Mouse (Mus musculus): ENCODE results near the gene Ptpn12. TPM values are rescaled to one million over a fixed set of nuclear protein-coding genes. Genes with fewer than 3 reads are reported as not detected.
"Not testable (repeated sequence)": the region's sequence is repeated elsewhere in the genome, so short reads cannot be mapped to it uniquely, and the experiment has no call there.

Ptpn12 gene
- polyA plus RNA-seq, 1 experiment from 2014 or later: 17.1 TPM

DNA sequence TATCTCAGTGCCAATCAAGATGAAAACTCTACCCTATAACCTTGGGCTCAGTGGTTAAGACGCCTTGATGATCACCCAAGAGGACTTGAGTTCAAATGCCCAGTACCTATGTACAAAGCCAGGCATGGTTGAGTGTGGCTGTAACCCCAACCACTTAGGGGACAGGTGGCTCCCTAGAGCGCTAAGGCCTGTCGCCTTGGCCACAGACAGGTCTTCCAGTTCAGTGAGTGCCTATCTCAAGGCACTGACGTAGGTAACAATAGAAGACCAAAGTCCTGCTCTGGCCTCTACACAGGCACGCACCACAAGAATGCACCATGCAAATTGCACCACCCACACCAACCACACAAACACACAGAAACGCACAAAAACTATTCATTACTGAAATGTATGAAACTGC is 108.8 kb downstream of the Ptpn12 start:
- H3K4me2 ChIP-seq: peak overlapping the region; percentile 18; the same call in 1 of the 2 replicates
- 68% methylated on average over 6 of the region's 6 CpGs for WGBS (ENCODE audit: insufficient replicate concordance)
- peaks cover 76% of the 10 kb centered on the region for H3K4me1 ChIP-seq
- no peaks in the 10 kb centered on the region for H3K9me3 ChIP-seq (replicated peaks)
- H3K9ac ChIP-seq: no peak overlapping the region
- no peaks in the 10 kb centered on the region for H3K27me3 ChIP-seq (replicated peaks)
- H3K36me3 ChIP-seq: no peaks in the 10 kb centered on the region
- ATAC-seq: no peak
- H3K27ac ChIP-seq: peak overlapping the region; percentile 51; the same call in 1 of the 2 replicates
- no peak overlapping the region for H3K4me3 ChIP-seq

GRCm38 (mm10) chr5:20944961-20945748 is 110.6 kb downstream of the Ptpn12 start:
- Histone ChIP-seq H3K9ac (peak overlapping the region; percentile 74), H3K4me3 (peak overlapping the region; percentile 46), H3K4me1 (peaks cover 94% of the 10 kb centered on the region), H3K27ac (peak overlapping the region; percentile 88), H3K4me2 (peak overlapping the region; percentile 76), H3K27me3 (replicated peaks) (no peaks in the 10 kb centered on the region), H3K9me3 (replicated peaks) (no peaks in the 10 kb centered on the region), H3K36me3 (peaks cover 1% of the 10 kb centered on the region; the same call in 1 of the 2 replicates)
- 19% methylated on average over 13 of the region's 13 CpGs for WGBS (ENCODE audit: insufficient replicate concordance)
- peak; percentile 28; the same call in 1 of the 2 replicates for ATAC-seq

DNA sequence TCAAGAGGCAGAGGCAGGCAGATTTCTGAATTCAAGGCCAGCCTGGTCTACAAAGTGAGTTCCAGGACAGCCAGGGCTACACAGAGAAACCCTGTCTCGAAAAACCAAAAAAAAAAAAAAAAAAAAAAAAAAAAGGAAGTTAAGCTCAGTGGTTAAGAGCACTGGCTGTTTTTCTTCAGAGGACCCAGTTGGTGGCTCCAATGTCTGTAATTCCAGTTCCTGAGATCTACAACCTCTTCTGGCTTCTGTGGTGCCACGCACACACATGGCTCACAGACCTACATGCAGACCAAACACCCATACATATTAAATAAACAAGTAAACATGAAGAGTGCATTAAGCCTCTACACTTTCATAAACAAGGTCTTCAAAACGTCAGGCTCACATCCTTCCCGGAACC is 111.9 kb downstream of the Ptpn12 start:
- not testable (repeated sequence) for H3K36me3 ChIP-seq; H3K27me3 ChIP-seq (replicated peaks); H3K9me3 ChIP-seq (replicated peaks); H3K4me3 ChIP-seq; ATAC-seq
- 37% methylated on average over 4 of the region's 4 CpGs for WGBS (ENCODE audit: insufficient replicate concordance)
- H3K27ac ChIP-seq: peak overlapping the region; percentile 74; the same call in 1 of the 2 replicates
- peaks cover 95% of the 10 kb centered on the region for H3K4me1 ChIP-seq
- peak overlapping the region; percentile 19; the same call in 1 of the 2 replicates for H3K9ac ChIP-seq
- H3K4me2 ChIP-seq: peak overlapping the region; percentile 48

DNA sequence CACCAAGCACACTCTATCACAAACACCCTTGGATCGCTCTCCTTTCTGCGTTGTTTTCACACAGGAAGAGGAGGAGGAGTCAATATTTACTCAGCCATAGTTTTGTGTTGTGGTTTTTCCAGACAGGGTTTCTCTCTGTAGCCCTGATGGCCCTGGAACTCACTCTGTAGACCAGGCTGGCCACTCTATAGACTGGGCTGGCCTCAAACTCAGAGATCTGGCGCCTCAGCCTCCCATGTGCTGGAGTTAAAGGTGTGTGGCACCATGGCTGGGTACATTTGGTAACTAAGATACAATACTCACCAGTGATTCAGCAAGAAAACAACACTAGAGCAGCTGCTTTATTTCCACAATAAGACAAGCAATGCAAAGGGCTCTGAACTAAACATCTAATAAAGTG is 113.2 kb downstream of the Ptpn12 start:
- Histone ChIP-seq H3K36me3 (peaks cover 6% of the 10 kb centered on the region; the same call in 1 of the 2 replicates), H3K4me2 (peak overlapping the region; percentile 46), H3K4me1 (peaks cover 94% of the 10 kb centered on the region), H3K27me3 (replicated peaks) (no peaks in the 10 kb centered on the region), H3K4me3 (0 out of 2 replicates have a peak overlapping the region, but pooled peaks have one; percentile 3), H3K9me3 (replicated peaks) (no peaks in the 10 kb centered on the region), H3K9ac (peak overlapping the region; percentile 52), H3K27ac (peak overlapping the region; percentile 82)
- peak; percentile 56 for ATAC-seq
- 21% methylated on average over 3 of the region's 3 CpGs for WGBS (ENCODE audit: insufficient replicate concordance)

- Histone ChIP-seq H3K9ac (peak overlapping the region; percentile 60; the same call in 1 of the 2 replicates), H3K27ac (peak overlapping the region; percentile 83), H3K4me1 (peaks cover 91% of the 10 kb centered on the region), H3K36me3 (peaks cover 6% of the 10 kb centered on the region), H3K4me2 (peak overlapping the region; percentile 48), H3K27me3 (replicated peaks) (no peaks in the 10 kb centered on the region), H3K4me3 (no peak overlapping the region), H3K9me3 (replicated peaks) (no peaks in the 10 kb centered on the region)
- whole genome bisulfite sequencing (ENCODE audit: insufficient replicate concordance): 6% methylated on average over 5 of the region's 5 CpGs
- ATAC-seq: peak; percentile 87
Measured at GRCm38 (mm10) chr5:20941205-20941604, 114.5 kb downstream of the Ptpn12 start.

DNA sequence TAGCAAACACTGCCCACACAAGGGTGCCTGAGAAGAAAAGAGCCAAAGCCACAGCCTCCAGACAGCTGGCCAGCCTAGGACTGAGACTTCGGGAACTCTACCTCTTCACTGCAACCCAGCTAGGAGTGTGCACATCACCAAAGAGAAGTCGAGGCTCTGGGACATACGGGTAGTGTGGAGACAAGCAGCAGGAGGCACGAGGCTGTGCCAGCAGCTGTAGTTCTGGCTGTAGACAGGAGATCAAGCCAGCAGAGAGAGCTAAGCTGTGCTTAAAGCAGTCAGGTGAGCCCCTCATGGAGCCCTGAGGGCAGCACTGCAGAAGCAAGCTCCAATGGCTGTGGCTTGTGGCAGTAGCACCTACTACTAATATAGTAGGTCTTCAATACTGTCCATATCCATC is 115.0 kb downstream of the Ptpn12 start:
- H3K4me3 ChIP-seq: no peak overlapping the region
- H3K9ac ChIP-seq: peak overlapping the region; percentile 60
- H3K36me3 ChIP-seq: peaks cover 6% of the 10 kb centered on the region
- no peaks in the 10 kb centered on the region for H3K27me3 ChIP-seq (replicated peaks)
- H3K4me1 ChIP-seq: peaks cover 91% of the 10 kb centered on the region
- 39% methylated on average over 4 of the region's 4 CpGs for WGBS (ENCODE audit: insufficient replicate concordance)
- ATAC-seq: peak; percentile 40
- peak overlapping the region; percentile 83 for H3K27ac ChIP-seq
- H3K9me3 ChIP-seq (replicated peaks): no peaks in the 10 kb centered on the region
- H3K4me2 ChIP-seq: peak overlapping the region; percentile 48

- ATAC-seq: no peak
- Histone ChIP-seq H3K27me3 (replicated peaks) (no peaks in the 10 kb centered on the region), H3K9ac (peak overlapping the region; percentile 60; the same call in 1 of the 2 replicates), H3K36me3 (peaks cover 6% of the 10 kb centered on the region), H3K4me3 (no peak overlapping the region), H3K4me1 (peaks cover 91% of the 10 kb centered on the region), H3K4me2 (no peak overlapping the region), H3K27ac (peak overlapping the region; percentile 83), H3K9me3 (replicated peaks) (no peaks in the 10 kb centered on the region)
- 63% methylated on average over 6 of the region's 6 CpGs for WGBS (ENCODE audit: insufficient replicate concordance)
Measured at GRCm38 (mm10) chr5:20940040-20940571, 115.6 kb downstream of the Ptpn12 start.

GRCm38 (mm10) chr5:20938523-20938922 is 117.2 kb downstream of the Ptpn12 start:
- Histone ChIP-seq H3K9ac (peak overlapping the region; percentile 19), H3K4me1 (peaks cover 89% of the 10 kb centered on the region), H3K9me3 (replicated peaks) (no peaks in the 10 kb centered on the region)

More at GRCm38 (mm10) chr5:20938523-20938922, 117.2 kb downstream of the Ptpn12 start:
- 22% methylated on average over 5 of the region's 5 CpGs for WGBS (ENCODE audit: insufficient replicate concordance)
- Histone ChIP-seq H3K27me3 (replicated peaks) (no peaks in the 10 kb centered on the region), H3K4me2 (peak overlapping the region; percentile 42), H3K27ac (peak overlapping the region; percentile 66), H3K36me3 (peaks cover 6% of the 10 kb centered on the region), H3K4me3 (no peak overlapping the region; the same call in 1 of the 2 replicates)
- no peak for ATAC-seq

Other genes with a start within 250 kb of the Ptpn12 start
- gene Phtf2, start 173.8 kb downstream of the Ptpn12 start, polyA plus RNA-seq (2016; fragmentation: Nextera tagmentation; extraction: Ambion mirVana): 11.6 and 11.9 TPM in 2 replicates
- gene Tmem60, start 173.7 kb downstream of the Ptpn12 start, polyA plus RNA-seq (2016; fragmentation: Nextera tagmentation; extraction: Ambion mirVana): 38.2 and 42.6 TPM in 2 replicates
- 6.4 and 6.6 TPM in 2 replicates for gene Rsbn1l, start 99.5 kb downstream of the Ptpn12 start, polyA plus RNA-seq (2016; fragmentation: Nextera tagmentation; extraction: Ambion mirVana)
- gene Gsap, start 130.3 kb upstream of the Ptpn12 start, polyA plus RNA-seq (2016; fragmentation: Nextera tagmentation; extraction: Ambion mirVana): 2.6 and 2.7 TPM in 2 replicates

All from liver, embryonic 12.5 days (tissue).